Comparison of ENCODE assay signal across 9 mouse cellular contexts in genomic region chr6:94592710-94593109, GRCm38 (mm10).
DNase-seq lines count a peak whose midpoint lies in the region; ATAC-seq and TF ChIP-seq lines count a peak whose summit lies in the region.
"Had no signal": no experiment of that assay in that cellular context is flagged by ENCODE, and none has a peak within 500 bp of the region (broad histone marks: within the 10 kb centered on the region; RNA-seq: fewer than 3 reads in every experiment).

No protein-coding gene starts in this region.

- no peak for TF ChIP-seq CTCF in lung, postnatal 0 days (IDR thresholded peaks at IDR 0.05)

- H3K36me3 ChIP-seq in lung, postnatal 0 days (ENCODE audit: insufficient read depth, low read length) = no peaks in the 10 kb centered on the region
- H3K36me3 ChIP-seq in hindbrain, embryonic 13.5 days = no peaks in the 10 kb centered on the region
- no peaks in the 10 kb centered on the region for H3K36me3 ChIP-seq in neural tube, embryonic 13.5 days
- H3K36me3 ChIP-seq: liver, embryonic 15.5 days had no signal

- no peak overlapping the region for H3K9ac ChIP-seq in lung, postnatal 0 days (replicated peaks; ENCODE audit: low read depth)
- no peak overlapping the region for H3K9ac ChIP-seq in hindbrain, embryonic 13.5 days
- no peak overlapping the region for H3K9ac ChIP-seq in neural tube, embryonic 13.5 days
- H3K9ac ChIP-seq: liver, embryonic 15.5 days had no signal

- 15% methylated on average over 4 of the region's 4 CpGs for WGBS in lung, postnatal 0 days
- 22% methylated on average over 4 of the region's 4 CpGs for WGBS in hindbrain, embryonic 13.5 days
- WGBS in neural tube, embryonic 13.5 days = 14% methylated on average over 4 of the region's 4 CpGs

- H3K9me3 ChIP-seq in lung, postnatal 0 days (ENCODE audit: low read length) = no peaks in the 10 kb centered on the region
- no peaks in the 10 kb centered on the region for H3K9me3 ChIP-seq in hindbrain, embryonic 13.5 days
- H3K9me3 ChIP-seq in neural tube, embryonic 13.5 days = no peaks in the 10 kb centered on the region
- H3K9me3 ChIP-seq: liver, embryonic 15.5 days had no signal

- H3K4me1 ChIP-seq in lung, postnatal 0 days (ENCODE audit: insufficient read depth, low read depth, low read length) = no peaks in the 10 kb centered on the region
- H3K4me1 ChIP-seq in hindbrain, embryonic 13.5 days (replicated peaks) = peaks cover 23% of the 10 kb centered on the region
- peaks cover 23% of the 10 kb centered on the region for H3K4me1 ChIP-seq in neural tube, embryonic 13.5 days (replicated peaks)
- H3K4me1 ChIP-seq: liver, embryonic 15.5 days had no signal

- no peaks in the 10 kb centered on the region for H3K27me3 ChIP-seq in lung, postnatal 0 days (replicated peaks; ENCODE audit: insufficient read depth, low read length)
- no peaks in the 10 kb centered on the region for H3K27me3 ChIP-seq in hindbrain, embryonic 13.5 days
- H3K27me3 ChIP-seq in neural tube, embryonic 13.5 days = no peaks in the 10 kb centered on the region
- H3K27me3 ChIP-seq: liver, embryonic 15.5 days had no signal

- H3K4me2 ChIP-seq in lung, postnatal 0 days (replicated peaks; ENCODE audit: low read depth, low read length) = no peak overlapping the region
- H3K4me2 ChIP-seq in hindbrain, embryonic 13.5 days = 0 out of 2 replicates have a peak overlapping the region, but pooled peaks have one; percentile 17
- H3K4me2 ChIP-seq in neural tube, embryonic 13.5 days = peak overlapping the region; percentile 1; the same call in 1 of the 2 replicates
- H3K4me2 ChIP-seq: liver, embryonic 15.5 days had no signal

- peak; percentile 38 for ATAC-seq in frontal cortex, adult (ENCODE audit: low TSS enrichment)
- ATAC-seq in lung, postnatal 0 days = peak; percentile 26; the same call in 1 of the 2 replicates
- ATAC-seq in hindbrain, embryonic 13.5 days (ENCODE audit: low FRiP score) = peak; percentile 69
- ATAC-seq in neural tube, embryonic 13.5 days (ENCODE audit: low read depth) = peak; percentile 83
- no peak for ATAC-seq in megakaryocyte-erythroid progenitor cell, adult 5-6 weeks (replicated peaks; ENCODE audit: low FRiP score, low TSS enrichment, poor library complexity, severe bottlenecking)

- no peak overlapping the region for H3K27ac ChIP-seq in lung, postnatal 0 days (ENCODE audit: low read length)
- H3K27ac ChIP-seq in hindbrain, embryonic 13.5 days = peak overlapping the region; percentile 70
- H3K27ac ChIP-seq in neural tube, embryonic 13.5 days (replicated peaks) = peak overlapping the region; percentile 38; the same call in 1 of the 2 replicates
- H3K27ac ChIP-seq: liver, embryonic 15.5 days had no signal

- no peak for DNase-seq in frontal cortex, postnatal 25 days (ENCODE audit: low spot score in 2 of 2)
- DNase-seq in lung, postnatal 0 days (ENCODE audit: low spot score) = peak; percentile 7
- no peak for DNase-seq in lung, postnatal 14 days
- DNase-seq in adrenal gland, postnatal 25 days = no peak

- H3K4me3 ChIP-seq in lung, postnatal 0 days (ENCODE audit: low read depth, low read length) = no peak overlapping the region
- no peak overlapping the region for H3K4me3 ChIP-seq in hindbrain, embryonic 13.5 days
- H3K4me3 ChIP-seq in neural tube, embryonic 13.5 days = no peak overlapping the region
- H3K4me3 ChIP-seq: liver, embryonic 15.5 days had no signal

- no peak for TF ChIP-seq EP300 in lung, postnatal 0 days (IDR thresholded peaks at IDR 0.05)
